Mouse (Mus musculus) liver, postnatal 0 days (tissue): ENCODE data around the gene Tlr2. TPM values are rescaled to one million over a fixed set of nuclear protein-coding genes. Genes with fewer than 3 reads are reported as not detected.
A peak's percentile ranks its signal among the peaks of the same experiment; 100 is the strongest.

ENCODE experiments used
- ATAC-seq: fragments of 200-750 bp; cut with Nextera tagmentation; 2 replicates; pipeline ENCODE4 v1.8.0; 2017; ENCODE audit warnings: mild to moderate bottlenecking, moderate library complexity
- DNase-seq: peaks from one replicate; pipeline ENCODE4 v3.0.0-alpha.2; 2016
- H3K27ac ChIP-seq: fragments of 300-500 bp; sonication (generic); 2 replicates; pipeline ENCODE4 v1.5.1; 2014; ENCODE audit warnings: antibody characterized with exemption, moderate library complexity, mild to moderate bottlenecking, low read depth
- H3K27me3 ChIP-seq: fragments of 300-500 bp; sonication (generic); 2 replicates; pipeline ENCODE4 v1.6.1; 2014; ENCODE audit warnings: low read length, control low read depth, mixed read lengths; ENCODE audit not compliant: insufficient read depth
- H3K36me3 ChIP-seq: fragments of 300-500 bp; sonication (generic); replicated peaks from 2 replicates; pipeline ENCODE4 v1.6.1; 2014; ENCODE audit warnings: mild to moderate bottlenecking, control low read depth, low read length, moderate library complexity, mixed read lengths; ENCODE audit not compliant: insufficient read depth
- H3K4me1 ChIP-seq: fragments of 300-500 bp; sonication (generic); 2 replicates; pipeline ENCODE4 v1.6.1; 2014; ENCODE audit warnings: antibody characterized with exemption, mild to moderate bottlenecking, control low read depth; ENCODE audit not compliant: insufficient read depth
- H3K4me2 ChIP-seq: fragments of 300-500 bp; sonication (generic); 2 replicates; pipeline ENCODE4 v1.6.1; 2014; ENCODE audit warnings: low read depth, mild to moderate bottlenecking, low read length, moderate library complexity, mixed read lengths
- H3K4me3 ChIP-seq: fragments of 300-500 bp; sonication (generic); 2 replicates; pipeline ENCODE4 v1.5.1; 2014; ENCODE audit warnings: low read depth, low read length
- H3K9ac ChIP-seq: fragments of 300-500 bp; sonication (generic); replicated peaks from 2 replicates; pipeline ENCODE4 v1.6.1; 2014; ENCODE audit warnings: mild to moderate bottlenecking, moderate library complexity
- H3K9me3 ChIP-seq: fragments of 300-500 bp; sonication (generic); 2 replicates; pipeline ENCODE4 v1.6.1; 2016; ENCODE audit warnings: mild to moderate bottlenecking, control low read depth, low read length, mixed read lengths
- CTCF ChIP-seq: sonication (generic); IDR thresholded peaks from 2 replicates; pipeline ENCODE4 v1.5.1; 2016; ENCODE audit warnings: antibody characterized with exemption, low read depth
- EP300 ChIP-seq: IDR thresholded peaks from 2 replicates; pipeline ENCODE4 v1.6.1; 2016; ENCODE audit warnings: antibody characterized with exemption, low read depth, mild to moderate bottlenecking
- WGBS: fragments of 180-500 bp; shearing (Covaris S2); extraction: QIAGEN DNeasy Blood & Tissue Kit; methylation state at CpG from one replicate; pipeline ENCODE4 v1.1.7; 2014; ENCODE audit not compliant: insufficient replicate concordance; 5-methylcytosine and 5-hydroxymethylcytosine counted together
- polyA plus RNA-seq: library from polyadenylated mRNA; unstranded; fragments of >200 nt; fragmentation: Nextera tagmentation; extraction: Ambion mirVana; gene quantifications from 2 replicates; pipeline ENCODE4 v1.2.1, GENCODE M21; 2015

Tlr2 gene
- polyA plus RNA-seq, 1 experiment from 2014 or later = 2.1 TPM

- Histone ChIP-seq H3K27me3 (no peaks in the 10 kb centered on the region), H3K9me3 (no peaks in the 10 kb centered on the region), H3K4me3 (no peak overlapping the region), H3K4me2 (no peak overlapping the region), H3K36me3 (no peaks in the 10 kb centered on the region), H3K27ac (no peak overlapping the region), H3K9ac (no peak overlapping the region), H3K4me1 (no peaks in the 10 kb centered on the region)
- TF ChIP-seq CTCF (no peak), EP300 (no peak)
- DNase-seq (no peak), ATAC-seq (no peak)
- WGBS = 68% methylated on average over 5 of the region's 5 CpGs
Measured at GRCm38 (mm10) chr3:83828145-83828611, 13.4 kb downstream of the Tlr2 start.

GRCm38 (mm10) chr3:83827684-83828083 is 13.9 kb downstream of the Tlr2 start:
- Histone ChIP-seq H3K36me3 (no peaks in the 10 kb centered on the region), H3K4me2 (no peak overlapping the region), H3K9me3 (no peaks in the 10 kb centered on the region), H3K27ac (no peak overlapping the region), H3K4me3 (no peak overlapping the region), H3K4me1 (no peaks in the 10 kb centered on the region), H3K9ac (no peak overlapping the region), H3K27me3 (no peaks in the 10 kb centered on the region)
- ATAC-seq (no peak), DNase-seq (no peak)
- TF ChIP-seq EP300 (no peak), CTCF (no peak)
- WGBS = 82% methylated on average over 9 of the region's 9 CpGs

- Histone ChIP-seq H3K27ac (no peak overlapping the region), H3K36me3 (no peaks in the 10 kb centered on the region), H3K4me2 (no peak overlapping the region), H3K27me3 (no peaks in the 10 kb centered on the region), H3K9ac (no peak overlapping the region), H3K9me3 (no peaks in the 10 kb centered on the region), H3K4me1 (no peaks in the 10 kb centered on the region), H3K4me3 (no peak overlapping the region)
- TF ChIP-seq CTCF (no peak), EP300 (no peak)
- no peak for ATAC-seq
- 83% methylated on average over 4 of the region's 4 CpGs for WGBS
- no peak for DNase-seq
Measured at GRCm38 (mm10) chr3:83823774-83824173, 17.8 kb downstream of the Tlr2 start.

GRCm38 (mm10) chr3:83816372-83816925 is 25.1 kb downstream of the Tlr2 start:
- no peaks in the 10 kb centered on the region for H3K4me1 ChIP-seq
- WGBS = 74% methylated on average over 4 of the region's 4 CpGs
- no peaks in the 10 kb centered on the region for H3K9me3 ChIP-seq
- DNase-seq (no peak), ATAC-seq (no peak)
- H3K27me3 ChIP-seq = no peaks in the 10 kb centered on the region
- TF ChIP-seq CTCF = no peak
- TF ChIP-seq EP300 = no peak
- no peak overlapping the region for H3K9ac ChIP-seq
- no peaks in the 10 kb centered on the region for H3K36me3 ChIP-seq
- H3K27ac ChIP-seq = no peak overlapping the region
- no peak overlapping the region for H3K4me2 ChIP-seq
- no peak overlapping the region for H3K4me3 ChIP-seq

GRCm38 (mm10) chr3:83812863-83813262 is 28.7 kb downstream of the Tlr2 start:
- ATAC-seq (no peak), DNase-seq (no peak)
- no peak overlapping the region for H3K4me2 ChIP-seq
- H3K27me3 ChIP-seq = no peaks in the 10 kb centered on the region
- H3K27ac ChIP-seq = no peak overlapping the region
- H3K4me1 ChIP-seq = no peaks in the 10 kb centered on the region
- H3K9ac ChIP-seq = no peak overlapping the region
- no peaks in the 10 kb centered on the region for H3K36me3 ChIP-seq
- no peaks in the 10 kb centered on the region for H3K9me3 ChIP-seq
- no peak for TF ChIP-seq CTCF
- TF ChIP-seq EP300 = no peak
- H3K4me3 ChIP-seq = no peak overlapping the region

GRCm38 (mm10) chr3:83811987-83812386 is 29.6 kb downstream of the Tlr2 start:
- 0 out of 2 replicates have a peak overlapping the region, but pooled peaks have one; percentile 27 for H3K4me2 ChIP-seq
- 35% methylated on average over 7 of the region's 7 CpGs for WGBS
- DNase-seq (no peak), ATAC-seq (no peak)
- H3K9me3 ChIP-seq = no peaks in the 10 kb centered on the region
- TF ChIP-seq CTCF (no peak), EP300 (no peak)
- H3K9ac ChIP-seq = no peak overlapping the region
- H3K4me1 ChIP-seq = no peaks in the 10 kb centered on the region
- H3K4me3 ChIP-seq = no peak overlapping the region
- H3K27me3 ChIP-seq = no peaks in the 10 kb centered on the region
- H3K36me3 ChIP-seq = no peaks in the 10 kb centered on the region
- H3K27ac ChIP-seq = 0 out of 2 replicates have a peak overlapping the region, but pooled peaks have one; percentile 30

- TF ChIP-seq EP300 (no peak), CTCF (no peak)
- no peak for ATAC-seq
- Histone ChIP-seq H3K4me1 (no peaks in the 10 kb centered on the region), H3K4me2 (no peak overlapping the region), H3K27me3 (no peaks in the 10 kb centered on the region), H3K9ac (no peak overlapping the region), H3K9me3 (no peaks in the 10 kb centered on the region), H3K27ac (no peak overlapping the region), H3K36me3 (no peaks in the 10 kb centered on the region), H3K4me3 (no peak overlapping the region)
- WGBS = 77% methylated on average over 12 of the region's 12 CpGs
- no peak for DNase-seq
Measured at GRCm38 (mm10) chr3:83808483-83808882, 33.1 kb downstream of the Tlr2 start.
